Mouse (Mus musculus): Measurements from ENCODE around the gene Prorsd1. TPM values are rescaled to one million over a fixed set of nuclear protein-coding genes. Genes with fewer than 3 reads are reported as not detected.

Prorsd1 gene
- polyA plus RNA-seq, 1 experiment: 14.0 TPM

DNA sequence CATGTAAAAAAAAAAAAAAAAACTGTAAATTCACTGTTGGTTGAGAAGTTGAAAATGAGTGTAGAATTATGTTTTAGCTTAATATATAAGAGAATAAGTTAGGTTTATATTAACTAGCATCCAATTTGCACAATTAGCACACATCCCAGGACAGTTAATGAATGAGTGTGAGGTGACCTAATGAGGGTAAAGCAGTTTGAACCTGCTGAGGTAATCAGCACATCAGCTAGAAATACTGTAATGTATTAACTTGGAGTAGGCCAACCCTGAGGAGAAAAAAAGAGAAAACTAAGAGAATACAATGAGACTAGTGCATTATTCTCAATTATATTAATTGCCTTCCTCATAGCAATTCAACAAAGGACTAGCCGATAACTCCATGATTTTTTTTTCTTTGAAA, 5.4 kb downstream of the Prorsd1 start:
- H3K36me3 ChIP-seq (ENCODE audit: control insufficient read depth, insufficient read depth, low read length, poor library complexity, severe bottlenecking): peaks cover 8% of the 10 kb centered on the region

GRCm38 (mm10) chr11:29504899-29505625, 9.8 kb downstream of the Prorsd1 start:
- H3K36me3 ChIP-seq (ENCODE audit: control insufficient read depth, insufficient read depth, low read length, poor library complexity, severe bottlenecking): peaks cover 8% of the 10 kb centered on the region

More for the DNA sequence above, 5.4 kb downstream of the Prorsd1 start:
- Histone ChIP-seq H3K9ac (ENCODE audit: low read depth, poor library complexity, severe bottlenecking) (no peak overlapping the region), H3K27ac (ENCODE audit: insufficient read depth, low read length) (no peak overlapping the region), H3K4me3 (ENCODE audit: low read depth, low read length) (no peak overlapping the region), H3K9me3 (replicated peaks; ENCODE audit: control insufficient read depth, insufficient read depth, low read length, poor library complexity, severe bottlenecking) (no peaks in the 10 kb centered on the region), H3K27me3 (ENCODE audit: control insufficient read depth, insufficient read depth, low read length, poor library complexity, severe bottlenecking) (no peaks in the 10 kb centered on the region), H3K4me1 (ENCODE audit: control insufficient read depth, insufficient read depth, low read length) (no peaks in the 10 kb centered on the region)
- TF ChIP-seq CTCF (IDR thresholded peaks at IDR 0.05; ENCODE audit: low read depth, low read length) (no peak), EP300 (IDR thresholded peaks at IDR 0.05; ENCODE audit: insufficient read depth, low read depth, low read length) (no peak), POLR2A (IDR thresholded peaks at IDR 0.05; ENCODE audit: insufficient read depth, low read length) (no peak)

DNA sequence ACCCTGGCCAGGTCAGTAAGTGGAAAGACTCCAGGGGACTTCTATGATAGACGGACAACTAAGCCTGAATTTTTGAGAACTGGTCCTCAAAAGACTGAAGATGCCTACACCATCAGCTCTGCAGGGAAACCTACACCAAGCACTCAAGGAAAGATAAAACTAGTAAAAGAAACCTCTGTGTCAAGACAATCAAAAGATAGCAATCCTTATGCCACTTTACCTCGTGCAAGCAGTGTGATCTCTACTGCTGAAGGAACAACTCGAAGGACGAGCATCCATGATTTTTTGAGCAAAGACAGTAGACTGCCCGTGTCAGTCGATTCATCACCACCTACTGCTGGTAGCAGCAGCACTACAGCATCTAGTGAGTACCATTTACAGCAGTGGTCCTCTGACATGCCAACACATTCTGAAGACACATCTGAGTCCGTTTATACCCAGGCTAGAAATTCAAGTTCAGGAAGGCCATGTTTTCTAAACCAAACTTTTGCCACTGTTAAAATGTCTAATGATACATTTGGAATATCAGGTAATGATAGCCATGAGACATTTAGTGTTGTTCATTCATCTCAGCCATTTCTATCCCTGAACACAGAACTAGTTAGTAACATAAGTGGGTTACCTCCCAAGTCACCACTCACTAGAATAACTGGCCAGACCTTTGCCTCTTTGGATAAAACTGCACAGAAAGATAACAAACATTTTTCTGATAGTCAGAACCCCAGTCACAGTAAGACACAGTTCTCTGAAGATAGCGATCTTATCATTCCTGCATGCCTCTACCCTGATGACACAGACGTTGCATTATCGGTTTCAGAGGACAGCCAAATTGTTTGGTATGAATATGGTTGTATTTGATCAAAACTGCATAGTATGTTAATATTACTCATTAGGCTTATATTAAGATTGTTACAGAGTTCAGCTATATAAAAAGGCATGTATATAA, 10.6 kb downstream of the Prorsd1 start:
- Histone ChIP-seq H3K27ac (ENCODE audit: insufficient read depth, low read length) (no peak overlapping the region), H3K36me3 (ENCODE audit: control insufficient read depth, insufficient read depth, low read length, poor library complexity, severe bottlenecking) (peaks cover 8% of the 10 kb centered on the region), H3K9ac (ENCODE audit: low read depth, poor library complexity, severe bottlenecking) (no peak overlapping the region), H3K9me3 (replicated peaks; ENCODE audit: control insufficient read depth, insufficient read depth, low read length, poor library complexity, severe bottlenecking) (no peaks in the 10 kb centered on the region), H3K4me1 (ENCODE audit: control insufficient read depth, insufficient read depth, low read length) (no peaks in the 10 kb centered on the region), H3K27me3 (ENCODE audit: control insufficient read depth, insufficient read depth, low read length, poor library complexity, severe bottlenecking) (no peaks in the 10 kb centered on the region), H3K4me3 (ENCODE audit: low read depth, low read length) (no peak overlapping the region)
- TF ChIP-seq EP300 (IDR thresholded peaks at IDR 0.05; ENCODE audit: insufficient read depth, low read depth, low read length) (no peak), POLR2A (IDR thresholded peaks at IDR 0.05; ENCODE audit: insufficient read depth, low read length) (no peak), CTCF (IDR thresholded peaks at IDR 0.05; ENCODE audit: low read depth, low read length) (no peak)

More at GRCm38 (mm10) chr11:29504899-29505625, 9.8 kb downstream of the Prorsd1 start:
- Histone ChIP-seq H3K4me1 (ENCODE audit: control insufficient read depth, insufficient read depth, low read length) (no peaks in the 10 kb centered on the region), H3K27ac (ENCODE audit: insufficient read depth, low read length) (no peak overlapping the region), H3K4me3 (ENCODE audit: low read depth, low read length) (no peak overlapping the region), H3K9me3 (replicated peaks; ENCODE audit: control insufficient read depth, insufficient read depth, low read length, poor library complexity, severe bottlenecking) (no peaks in the 10 kb centered on the region), H3K9ac (ENCODE audit: low read depth, poor library complexity, severe bottlenecking) (no peak overlapping the region), H3K27me3 (ENCODE audit: control insufficient read depth, insufficient read depth, low read length, poor library complexity, severe bottlenecking) (no peaks in the 10 kb centered on the region)
- TF ChIP-seq POLR2A (IDR thresholded peaks at IDR 0.05; ENCODE audit: insufficient read depth, low read length) (no peak), CTCF (IDR thresholded peaks at IDR 0.05; ENCODE audit: low read depth, low read length) (no peak)

- Histone ChIP-seq H3K4me1 (ENCODE audit: control insufficient read depth, insufficient read depth, low read length) (no peaks in the 10 kb centered on the region), H3K36me3 (ENCODE audit: control insufficient read depth, insufficient read depth, low read length, poor library complexity, severe bottlenecking) (no peaks in the 10 kb centered on the region), H3K4me3 (ENCODE audit: low read depth, low read length) (no peak overlapping the region), H3K27ac (ENCODE audit: insufficient read depth, low read length) (no peak overlapping the region), H3K27me3 (ENCODE audit: control insufficient read depth, insufficient read depth, low read length, poor library complexity, severe bottlenecking) (no peaks in the 10 kb centered on the region), H3K9ac (ENCODE audit: low read depth, poor library complexity, severe bottlenecking) (no peak overlapping the region), H3K9me3 (replicated peaks; ENCODE audit: control insufficient read depth, insufficient read depth, low read length, poor library complexity, severe bottlenecking) (no peaks in the 10 kb centered on the region)
- TF ChIP-seq POLR2A (IDR thresholded peaks at IDR 0.05; ENCODE audit: insufficient read depth, low read length) (no peak), CTCF (IDR thresholded peaks at IDR 0.05; ENCODE audit: low read depth, low read length) (no peak), EP300 (IDR thresholded peaks at IDR 0.05; ENCODE audit: insufficient read depth, low read depth, low read length) (no peak)
Observed at GRCm38 (mm10) chr11:29496962-29497361, 17.9 kb downstream of the Prorsd1 start.

DNA sequence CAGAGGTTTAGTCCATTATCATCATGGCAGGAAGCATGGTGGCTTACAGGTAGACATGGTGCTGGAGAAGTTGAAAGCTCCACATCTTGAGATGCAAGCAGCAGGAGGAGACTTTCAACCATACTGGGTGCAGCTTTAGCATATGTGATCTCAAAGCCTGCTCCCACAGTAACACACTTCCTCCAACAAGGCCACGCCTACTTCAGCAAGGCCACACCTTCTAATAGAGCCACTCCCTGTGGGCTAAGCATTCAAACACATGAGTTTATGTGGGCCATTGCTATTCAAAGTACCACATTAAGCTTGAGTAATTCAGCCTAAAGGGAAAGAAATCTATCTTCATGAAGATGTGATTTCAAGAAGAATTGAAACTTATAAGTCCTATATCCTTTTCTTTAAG, 21.7 kb downstream of the Prorsd1 start:
- Histone ChIP-seq H3K9ac (ENCODE audit: low read depth, poor library complexity, severe bottlenecking) (no peak overlapping the region), H3K4me3 (ENCODE audit: low read depth, low read length) (no peak overlapping the region), H3K27me3 (ENCODE audit: control insufficient read depth, insufficient read depth, low read length, poor library complexity, severe bottlenecking) (no peaks in the 10 kb centered on the region), H3K4me1 (ENCODE audit: control insufficient read depth, insufficient read depth, low read length) (no peaks in the 10 kb centered on the region), H3K27ac (ENCODE audit: insufficient read depth, low read length) (no peak overlapping the region), H3K36me3 (ENCODE audit: control insufficient read depth, insufficient read depth, low read length, poor library complexity, severe bottlenecking) (no peaks in the 10 kb centered on the region), H3K9me3 (replicated peaks; ENCODE audit: control insufficient read depth, insufficient read depth, low read length, poor library complexity, severe bottlenecking) (no peaks in the 10 kb centered on the region)
- TF ChIP-seq POLR2A (IDR thresholded peaks at IDR 0.05; ENCODE audit: insufficient read depth, low read length) (no peak), CTCF (IDR thresholded peaks at IDR 0.05; ENCODE audit: low read depth, low read length) (no peak), EP300 (IDR thresholded peaks at IDR 0.05; ENCODE audit: insufficient read depth, low read depth, low read length) (no peak)
